Mouse (Mus musculus) left cerebral cortex, postnatal 14 days (tissue): ENCODE data around the gene Gm10135. TPM values are rescaled to one million over a fixed set of nuclear protein-coding genes. Genes with fewer than 3 reads are reported as not detected.

Source experiments
- total RNA-seq, 2 experiments: library from RNA; stranded (reverse); gene quantifications; 2 replicates each; pipeline ENCODE4 v1.2.3; 2021

Gm10135 gene
- total RNA-seq, 2 experiments from 2014 or later, result not detected

Other genes starting within 250 kb of the Gm10135 start
- under 1 TPM; 0.24 to 0.27 TPM for gene Txk, start 221.9 kb downstream of the Gm10135 start, total RNA-seq
- 1 to 10 TPM; 5.6 to 7.3 TPM for gene Tec, start 106.2 kb downstream of the Gm10135 start, total RNA-seq
- 10 to 100 TPM; 27.6 to 30.7 TPM for gene Slain2, start 60.4 kb downstream of the Gm10135 start, total RNA-seq
- 1 to 10 TPM; 1.1 to 2.9 TPM for gene Slc10a4, start 32.2 kb upstream of the Gm10135 start, total RNA-seq